Mouse (Mus musculus) hindbrain, embryonic 15.5 days (tissue): ENCODE measurements around the gene Vegfd. TPM values are rescaled to one million over a fixed set of nuclear protein-coding genes. Genes with fewer than 3 reads are reported as not detected.

ENCODE experiments used
- ATAC-seq: fragments of 200-750 bp; cut with Nextera tagmentation; 2 replicates; pipeline ENCODE4 v1.8.0; 2017; ENCODE audit warnings: low read depth, moderate number of reproducible peaks, moderate TSS enrichment; ENCODE audit not compliant: low FRiP score
- H3K27ac ChIP-seq: fragments of 300-500 bp; sonication (generic); replicated peaks from 2 replicates; pipeline ENCODE4 v1.5.1; 2015; ENCODE audit warnings: mild to moderate bottlenecking, inconsistent platforms
- H3K27me3 ChIP-seq: fragments of 300-500 bp; sonication (generic); 2 replicates; pipeline ENCODE4 v1.6.1; 2015; ENCODE audit warnings: control low read depth, inconsistent platforms
- H3K36me3 ChIP-seq: fragments of 300-500 bp; sonication (generic); 2 replicates; pipeline ENCODE4 v1.6.1; 2015; ENCODE audit warnings: control low read depth, inconsistent platforms
- H3K4me1 ChIP-seq: fragments of 300-500 bp; sonication (generic); replicated peaks from 2 replicates; pipeline ENCODE4 v1.6.1; 2015; ENCODE audit warnings: control low read depth, inconsistent platforms
- H3K4me2 ChIP-seq: fragments of 300-500 bp; sonication (generic); 2 replicates; pipeline ENCODE4 v1.6.1; 2015; ENCODE audit warnings: moderate library complexity, mild to moderate bottlenecking, inconsistent platforms
- H3K4me3 ChIP-seq: fragments of 300-500 bp; sonication (generic); 2 replicates; pipeline ENCODE4 v1.5.1; 2015; ENCODE audit warnings: mild to moderate bottlenecking, inconsistent platforms
- H3K9ac ChIP-seq: fragments of 300-500 bp; sonication (generic); 2 replicates; pipeline ENCODE4 v1.6.1; 2015; ENCODE audit warnings: inconsistent platforms
- H3K9me3 ChIP-seq: fragments of 300-500 bp; sonication (generic); 2 replicates; pipeline ENCODE4 v1.6.1; 2016; ENCODE audit warnings: control low read depth, inconsistent platforms
- WGBS: fragments of 180-500 bp; shearing (Covaris S2); methylation state at CpG from one replicate; pipeline ENCODE4 v1.1.7; 2015; 5-methylcytosine and 5-hydroxymethylcytosine counted together
- polyA plus RNA-seq: library from polyadenylated mRNA; unstranded; fragments of >200 nt; fragmentation: Nextera tagmentation; extraction: Ambion mirVana; gene quantifications from 2 replicates; pipeline ENCODE4 v1.2.1, GENCODE M21; 2015

Gene Vegfd
- polyA plus RNA-seq, result 0.30 and 0.51 TPM in 2 replicates

DNA sequence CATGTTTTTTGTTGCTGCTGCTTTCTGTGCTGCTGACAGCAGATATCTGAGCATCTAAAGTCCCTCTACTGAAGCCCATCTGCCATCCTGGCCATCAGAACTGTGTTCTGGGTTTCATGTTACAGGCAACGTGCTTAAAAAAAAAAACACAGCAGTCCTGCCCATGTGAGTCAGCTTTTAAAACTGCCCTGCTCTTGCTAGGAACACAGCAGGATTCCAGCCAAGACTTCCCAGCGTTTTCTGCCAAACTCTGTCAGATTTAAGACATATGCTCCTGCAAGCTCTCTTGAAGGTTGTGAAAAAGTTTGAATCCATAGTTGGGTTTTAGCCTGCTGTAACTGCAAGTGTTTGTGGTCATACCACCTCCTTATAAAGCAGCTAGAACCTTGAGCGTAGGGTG lies at the start of gene Vegfd:
Gene Vegfd, plus strand, starts transcription at position 298 of the 400 bp plus-strand sequence.
- H3K27ac ChIP-seq, result no peak within 1 kb of the TSS
- H3K4me2 ChIP-seq, result no peak within 1 kb of the TSS
- no peaks in the 10 kb centered on the region for H3K36me3 ChIP-seq
- WGBS, result 43% methylated on average over 3 of the region's 3 CpGs
- no peak within 1 kb of the TSS for H3K4me3 ChIP-seq
- H3K4me1 ChIP-seq, result no peaks in the 10 kb centered on the region
- no peak within 1 kb of the TSS for H3K9ac ChIP-seq
- no peaks in the 10 kb centered on the region for H3K27me3 ChIP-seq
- ATAC-seq, result no peak
- H3K9me3 ChIP-seq, result no peaks in the 10 kb centered on the region

DNA sequence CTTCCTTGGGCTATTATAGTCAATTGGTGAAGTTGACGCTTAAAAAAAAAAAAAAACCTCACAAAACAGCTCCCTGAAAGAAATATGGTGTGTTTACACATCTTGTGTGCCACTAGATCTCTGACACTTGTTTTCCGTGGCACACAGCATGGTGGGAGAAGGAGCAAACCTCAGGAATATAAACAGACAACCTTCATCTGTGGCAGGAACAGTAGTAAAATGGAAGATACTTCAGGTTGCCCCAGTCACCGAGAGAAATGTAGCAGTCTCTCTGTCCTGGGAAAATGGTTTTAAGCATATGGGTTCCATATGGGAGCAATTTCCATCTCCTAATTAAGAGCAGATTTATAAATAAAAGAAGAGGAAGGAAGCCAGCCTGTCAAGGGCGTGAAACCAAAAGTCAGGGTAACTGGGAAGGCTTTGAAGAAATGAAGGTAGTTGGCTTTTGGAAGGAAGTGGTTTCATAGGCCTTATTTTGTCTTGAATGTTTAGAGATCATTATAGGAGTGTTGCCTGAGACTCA lies 49.7 kb upstream of the Vegfd start:
- Histone ChIP-seq H3K9ac (no peak overlapping the region), H3K4me3 (no peak overlapping the region), H3K27ac (no peak overlapping the region), H3K4me1 (no peaks in the 10 kb centered on the region), H3K36me3 (no peaks in the 10 kb centered on the region), H3K9me3 (no peaks in the 10 kb centered on the region), H3K27me3 (0 out of 2 replicates have a peak, but pooled peaks cover 4% of the 10 kb centered on the region), H3K4me2 (no peak overlapping the region)
- 79% methylated on average over 4 of the region's 4 CpGs for WGBS
- ATAC-seq, result no peak

DNA sequence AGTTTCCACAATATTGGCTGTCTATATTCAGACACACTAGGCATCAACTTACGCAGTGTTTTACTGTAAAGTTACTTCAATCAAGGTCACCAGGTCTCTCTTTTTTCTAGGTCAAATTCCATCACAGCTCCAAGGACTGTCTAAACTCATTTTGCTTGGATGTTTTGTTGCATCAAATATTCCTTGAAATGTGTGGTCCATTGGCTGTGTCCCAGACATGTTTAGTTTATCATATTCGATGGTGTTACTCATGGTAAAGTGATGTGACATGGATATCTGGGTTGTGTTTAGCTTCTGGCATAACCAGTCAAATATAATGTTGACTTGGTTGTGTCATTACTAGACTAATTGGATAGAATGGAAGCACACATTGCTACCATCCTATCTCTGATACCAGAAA lies 42.8 kb upstream of the Vegfd start:
- 92% methylated on average over 2 of the region's 2 CpGs for WGBS
- H3K9ac ChIP-seq, result no peak overlapping the region
- H3K36me3 ChIP-seq, result no peaks in the 10 kb centered on the region
- no peaks in the 10 kb centered on the region for H3K9me3 ChIP-seq
- H3K4me2 ChIP-seq, result no peak overlapping the region
- H3K27me3 ChIP-seq, result no peaks in the 10 kb centered on the region
- no peak for ATAC-seq
- H3K4me3 ChIP-seq, result no peak overlapping the region
- no peaks in the 10 kb centered on the region for H3K4me1 ChIP-seq
- no peak overlapping the region for H3K27ac ChIP-seq

DNA sequence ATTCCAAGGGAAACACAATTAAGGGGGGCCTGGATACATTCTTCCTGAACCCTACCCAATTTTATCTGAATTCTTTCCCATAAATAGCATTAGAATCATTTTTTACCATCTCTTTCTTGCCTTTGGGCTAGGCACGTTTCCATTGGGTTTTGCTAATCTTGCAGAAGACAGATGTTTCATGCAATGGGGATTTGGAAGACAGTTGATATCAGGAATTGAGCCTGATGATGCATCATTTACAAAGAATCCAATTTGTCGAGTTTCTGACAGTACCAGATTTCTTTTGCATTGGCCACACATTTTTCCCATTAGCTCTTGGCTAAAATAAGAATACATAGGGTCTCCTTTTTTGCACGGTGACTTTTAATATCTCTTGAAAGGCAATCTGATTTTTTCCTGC lies 42.4 kb upstream of the Vegfd start:
- 85% methylated on average over 3 of the region's 3 CpGs for WGBS
- H3K9me3 ChIP-seq, result no peaks in the 10 kb centered on the region
- no peaks in the 10 kb centered on the region for H3K4me1 ChIP-seq
- no peak for ATAC-seq
- no peak overlapping the region for H3K27ac ChIP-seq
- H3K4me3 ChIP-seq, result no peak overlapping the region
- no peak overlapping the region for H3K4me2 ChIP-seq
- H3K27me3 ChIP-seq, result no peaks in the 10 kb centered on the region
- no peaks in the 10 kb centered on the region for H3K36me3 ChIP-seq
- H3K9ac ChIP-seq, result no peak overlapping the region

DNA sequence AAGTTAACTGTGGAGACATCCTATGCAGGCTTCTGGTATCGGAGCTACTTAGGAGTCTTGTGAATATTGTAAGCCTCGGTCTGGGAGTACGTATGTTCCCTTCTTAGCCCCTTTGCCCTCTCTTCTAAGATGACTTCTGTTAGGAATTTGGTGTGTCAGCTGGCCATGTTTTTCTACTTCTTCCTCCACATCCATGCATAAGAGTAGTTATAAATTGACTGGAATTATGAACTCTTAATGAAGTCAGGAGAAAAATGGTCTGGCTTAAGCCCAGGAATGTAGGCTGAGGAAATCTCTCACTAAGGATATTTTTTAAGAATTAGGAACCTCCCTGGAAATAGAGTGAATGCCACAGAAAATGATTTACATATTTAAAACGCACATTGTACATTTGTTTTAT lies 34.6 kb upstream of the Vegfd start:
- no peak overlapping the region for H3K4me3 ChIP-seq
- WGBS, result 90% methylated on average over 4 of the region's 4 CpGs
- no peak for ATAC-seq

DNA sequence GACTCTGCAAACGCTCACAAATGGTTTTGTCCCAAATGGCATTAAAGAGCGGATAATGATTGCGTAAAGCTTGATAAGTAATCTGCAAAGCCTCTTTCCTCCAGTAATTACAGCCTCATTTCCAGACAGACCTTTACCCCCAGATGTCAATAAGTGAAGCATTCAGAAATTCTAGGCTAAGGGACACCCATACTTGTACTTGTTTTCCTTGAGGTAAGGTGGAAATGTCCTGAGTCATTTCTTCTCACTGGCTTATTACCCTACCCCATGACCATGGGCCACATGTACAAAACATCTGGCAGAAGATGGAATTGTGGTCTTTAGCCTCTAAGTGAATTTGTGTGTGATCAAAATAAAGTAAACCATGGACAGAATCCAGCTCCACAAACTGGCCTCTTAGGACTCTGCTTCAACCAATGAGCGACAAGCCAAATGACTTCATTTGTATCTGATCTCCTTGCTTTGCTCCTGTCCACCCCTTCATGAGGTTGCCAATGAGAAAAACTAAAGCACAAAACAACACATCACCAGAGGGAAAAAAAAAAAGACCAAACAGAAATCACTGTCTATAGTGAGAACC lies 27.7 kb upstream of the Vegfd start:
- H3K27me3 ChIP-seq, result no peaks in the 10 kb centered on the region

More for the DNA sequence above, 34.6 kb upstream of the Vegfd start:
- Histone ChIP-seq H3K9ac (no peak overlapping the region), H3K36me3 (no peaks in the 10 kb centered on the region), H3K27me3 (no peaks in the 10 kb centered on the region), H3K4me1 (no peaks in the 10 kb centered on the region), H3K27ac (no peak overlapping the region), H3K4me2 (no peak overlapping the region), H3K9me3 (no peaks in the 10 kb centered on the region)

DNA sequence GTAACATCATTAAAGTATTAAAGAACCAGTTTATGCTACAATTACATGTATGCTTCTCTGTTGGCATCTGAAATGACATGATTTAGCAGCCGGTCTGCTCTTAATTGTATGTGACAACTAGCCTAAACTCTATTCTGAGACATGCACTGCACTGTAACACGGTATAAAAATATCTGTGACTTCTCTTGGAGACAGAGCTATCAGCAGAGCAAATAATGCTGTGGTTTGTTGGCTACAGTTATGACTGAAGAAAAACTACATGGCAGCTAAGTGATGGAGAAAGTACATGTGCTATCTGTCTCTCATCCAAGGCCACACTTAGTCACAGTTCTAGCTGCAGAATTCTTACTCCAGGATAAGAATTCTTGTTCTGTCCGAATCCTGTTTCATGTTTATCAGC lies 24.2 kb upstream of the Vegfd start:
- Histone ChIP-seq H3K9me3 (no peaks in the 10 kb centered on the region), H3K36me3 (no peaks in the 10 kb centered on the region), H3K27me3 (no peaks in the 10 kb centered on the region), H3K9ac (no peak overlapping the region), H3K4me3 (no peak overlapping the region), H3K4me2 (no peak overlapping the region), H3K27ac (no peak overlapping the region), H3K4me1 (no peaks in the 10 kb centered on the region)
- WGBS, result 86% methylated on average over 3 of the region's 3 CpGs
- no peak for ATAC-seq

More for the DNA sequence above, 27.7 kb upstream of the Vegfd start:
- WGBS, result 93% methylated on average over 4 of the region's 4 CpGs
- Histone ChIP-seq H3K4me1 (no peaks in the 10 kb centered on the region), H3K4me3 (no peak overlapping the region), H3K4me2 (no peak overlapping the region), H3K27ac (no peak overlapping the region), H3K9me3 (no peaks in the 10 kb centered on the region), H3K36me3 (no peaks in the 10 kb centered on the region), H3K9ac (no peak overlapping the region)
- ATAC-seq, result no peak

DNA sequence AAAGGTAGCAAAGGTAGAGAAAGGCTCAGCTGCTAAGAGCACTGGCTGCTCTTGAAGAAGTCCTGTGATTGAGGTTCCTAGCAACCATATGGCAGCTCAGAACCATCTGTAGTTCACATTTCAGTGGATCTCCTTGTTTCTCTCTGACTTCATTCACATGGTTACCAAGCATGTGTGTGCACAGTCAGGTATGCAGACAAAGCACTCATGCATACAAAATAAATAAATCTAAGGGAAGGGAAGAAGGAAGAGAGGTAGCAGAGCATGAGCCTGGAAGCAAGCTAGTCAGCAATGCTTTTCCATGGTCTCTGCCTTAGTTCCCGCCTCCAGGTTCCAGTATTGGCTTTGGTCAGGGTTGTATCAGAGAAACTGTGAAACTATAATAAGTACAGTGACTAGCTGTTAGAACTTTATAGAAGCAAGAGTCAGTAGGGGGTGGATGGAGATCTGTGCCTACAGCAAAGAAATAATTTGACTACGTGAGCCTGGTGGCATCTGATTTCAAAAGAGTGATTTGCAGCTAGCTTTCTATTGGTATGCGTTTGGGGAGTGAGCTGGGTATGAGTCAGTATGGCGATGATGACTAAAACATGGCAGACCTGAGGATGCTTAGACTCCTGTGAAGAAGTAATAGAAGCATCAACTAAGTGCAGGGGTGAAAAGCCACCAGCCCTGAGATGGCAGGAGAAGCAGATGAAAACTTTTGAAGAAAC lies 7.9 kb upstream of the Vegfd start:
- Histone ChIP-seq H3K9ac (no peak overlapping the region), H3K27me3 (no peaks in the 10 kb centered on the region), H3K27ac (no peak overlapping the region), H3K4me2 (no peak overlapping the region), H3K4me1 (no peaks in the 10 kb centered on the region), H3K36me3 (no peaks in the 10 kb centered on the region), H3K9me3 (no peaks in the 10 kb centered on the region), H3K4me3 (no peak overlapping the region)
- no peak for ATAC-seq
- WGBS, result 85% methylated on average over 4 of the region's 4 CpGs

DNA sequence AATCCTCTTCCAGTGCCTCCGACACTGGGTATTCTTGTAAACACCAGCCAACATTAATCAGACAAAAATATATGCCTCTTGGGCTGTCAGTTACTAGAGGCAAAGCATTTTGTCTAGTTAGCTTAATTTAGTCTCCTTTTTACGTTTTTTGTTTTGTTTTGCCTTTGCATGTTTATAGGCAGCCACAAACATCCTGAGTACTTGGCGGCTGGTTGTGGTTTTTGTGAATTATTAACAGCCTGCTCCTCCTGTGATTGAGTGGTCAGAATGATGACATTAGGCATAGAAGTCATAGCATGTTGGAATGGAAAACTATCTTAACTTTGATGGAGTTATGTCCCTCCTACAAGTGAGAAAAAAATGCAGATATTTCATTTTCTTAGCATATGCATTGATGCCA lies 2.6 kb upstream of the Vegfd start:
- Histone ChIP-seq H3K4me3 (no peak overlapping the region), H3K4me1 (no peaks in the 10 kb centered on the region), H3K27ac (no peak overlapping the region), H3K9ac (no peak overlapping the region), H3K27me3 (no peaks in the 10 kb centered on the region), H3K9me3 (no peaks in the 10 kb centered on the region), H3K4me2 (no peak overlapping the region), H3K36me3 (no peaks in the 10 kb centered on the region)
- WGBS, result 84% methylated on average over 3 of the region's 3 CpGs
- ATAC-seq, result no peak

DNA sequence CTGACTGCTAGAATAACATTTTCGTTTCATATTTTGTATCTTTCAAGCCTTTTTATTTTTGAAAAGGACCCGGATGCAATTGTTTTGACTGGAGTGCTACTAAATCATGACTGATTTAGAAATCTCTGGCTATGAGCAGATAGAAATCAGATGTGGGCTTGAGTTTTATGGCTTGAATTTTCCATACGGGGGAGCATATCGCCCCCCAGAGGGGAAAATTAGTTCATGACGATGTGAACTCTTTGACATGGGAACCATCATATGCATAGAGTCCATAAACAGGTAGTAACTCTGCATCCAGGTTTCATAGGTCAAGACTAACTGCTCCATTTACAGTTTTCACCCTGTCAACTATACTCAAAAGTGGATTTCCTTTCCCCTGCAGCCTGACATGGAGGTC lies 1.4 kb downstream of the Vegfd start:
- no peak overlapping the region for H3K4me3 ChIP-seq
- H3K9ac ChIP-seq, result no peak overlapping the region
- WGBS, result 63% methylated on average over 5 of the region's 5 CpGs
- no peaks in the 10 kb centered on the region for H3K36me3 ChIP-seq
- H3K27ac ChIP-seq, result no peak overlapping the region
- H3K9me3 ChIP-seq, result no peaks in the 10 kb centered on the region
- H3K4me1 ChIP-seq, result no peaks in the 10 kb centered on the region
- no peak overlapping the region for H3K4me2 ChIP-seq
- ATAC-seq, result no peak
- no peaks in the 10 kb centered on the region for H3K27me3 ChIP-seq

DNA sequence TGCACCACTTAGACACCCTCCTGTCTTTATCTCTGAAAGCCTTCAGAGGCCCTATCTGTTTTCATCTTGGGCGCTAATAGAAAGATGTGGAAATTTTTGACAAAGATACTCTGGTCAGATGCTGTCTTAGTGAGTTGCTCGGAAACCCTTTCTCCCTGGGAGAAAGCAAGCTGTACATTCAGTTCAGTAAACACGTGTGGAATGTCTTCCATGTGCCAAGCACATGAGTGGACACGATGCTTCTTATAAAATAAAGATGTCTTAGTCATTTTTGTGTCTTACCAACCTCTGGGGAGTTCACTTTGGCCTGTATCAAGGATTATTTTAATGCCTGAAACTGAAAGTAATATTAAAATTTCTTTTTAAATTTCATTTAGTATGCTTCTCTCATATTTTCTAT lies 6.5 kb downstream of the Vegfd start:
- ATAC-seq, result no peak
- no peaks in the 10 kb centered on the region for H3K36me3 ChIP-seq
- H3K4me2 ChIP-seq, result no peak overlapping the region
- H3K27ac ChIP-seq, result no peak overlapping the region
- WGBS, result 87% methylated on average over 4 of the region's 4 CpGs
- H3K9me3 ChIP-seq, result no peaks in the 10 kb centered on the region
- no peak overlapping the region for H3K9ac ChIP-seq
- no peaks in the 10 kb centered on the region for H3K27me3 ChIP-seq
- H3K4me1 ChIP-seq, result 0 out of 2 replicates have a peak, but pooled peaks cover 4% of the 10 kb centered on the region
- no peak overlapping the region for H3K4me3 ChIP-seq

DNA sequence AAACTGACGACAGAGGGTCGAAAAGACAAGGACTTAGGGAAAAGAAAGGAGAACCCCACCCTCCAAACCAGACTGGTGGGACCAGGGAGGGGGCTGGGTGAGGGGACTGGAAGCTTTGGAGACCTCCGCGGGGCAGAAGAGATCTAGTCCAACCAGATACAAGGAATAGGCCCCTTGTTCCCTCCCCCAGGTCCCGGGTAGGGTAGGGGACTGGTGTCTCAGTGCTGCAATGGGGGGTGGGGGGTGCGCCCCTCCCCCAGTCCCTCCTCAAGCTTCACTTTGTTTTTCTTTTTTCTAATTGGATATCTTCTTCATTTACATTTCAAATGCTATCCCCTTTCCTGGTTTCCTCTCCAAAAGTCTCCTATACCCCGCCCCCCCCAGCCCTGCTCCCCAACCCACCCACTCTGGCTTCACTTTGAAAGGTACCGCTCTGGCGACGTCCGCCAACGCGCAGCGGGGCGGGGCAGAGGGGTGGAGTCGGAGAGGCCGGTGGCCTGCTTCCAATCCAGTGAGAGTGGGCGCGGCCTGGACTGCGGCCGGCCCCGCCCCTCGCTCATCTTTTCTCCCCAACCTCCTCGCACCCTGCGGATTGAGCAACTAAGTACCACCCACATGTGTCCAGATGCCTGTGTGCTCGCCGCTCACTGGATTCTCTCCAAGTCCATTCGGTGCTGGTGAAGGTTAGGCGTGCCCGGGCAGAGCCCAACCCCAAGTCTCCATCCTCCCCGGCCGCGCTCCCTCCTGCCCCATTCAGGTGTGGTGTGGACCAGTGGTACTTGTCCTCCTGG lies 8.6 kb downstream of the Vegfd start:
- 0 out of 2 replicates have a peak, but pooled peaks cover 4% of the 10 kb centered on the region for H3K4me1 ChIP-seq
- H3K4me3 ChIP-seq, result peak overlapping the region; percentile 45
- H3K27ac ChIP-seq, result no peak overlapping the region
- H3K9ac ChIP-seq, result peak overlapping the region; percentile 36
- no peaks in the 10 kb centered on the region for H3K9me3 ChIP-seq
- no peaks in the 10 kb centered on the region for H3K36me3 ChIP-seq
- H3K27me3 ChIP-seq, result no peaks in the 10 kb centered on the region
- 29% methylated on average over 32 of the region's 33 CpGs for WGBS
- ATAC-seq, result peak; percentile 98
- peak overlapping the region; percentile 82 for H3K4me2 ChIP-seq
